Mouse (Mus musculus): ENCODE measurements around the gene Thumpd3. TPM values are rescaled to one million over a fixed set of nuclear protein-coding genes. Genes with fewer than 3 reads are reported as not detected.

The Thumpd3 gene
- total and polyA plus RNA-seq, 2 experiments from 2014 or later: 22.6 to 28.8 TPM

- no peak for DNase-seq (ENCODE audit: low spot score)
- 56% methylated on average over 3 of the region's 3 CpGs for WGBS
- no peak for ATAC-seq (ENCODE audit: insufficient read depth, low read depth)
- H3K27me3 ChIP-seq (ENCODE audit: control insufficient read depth, insufficient read depth, low read length): no peaks in the 10 kb centered on the region
- no peak overlapping the region for H3K4me2 ChIP-seq (ENCODE audit: low read depth, low read length)
- no peaks in the 10 kb centered on the region for H3K4me1 ChIP-seq (ENCODE audit: control insufficient read depth, insufficient read depth)
- H3K9ac ChIP-seq (replicated peaks; ENCODE audit: low read depth, low read length): no peak overlapping the region
- peaks cover 75% of the 10 kb centered on the region for H3K36me3 ChIP-seq (replicated peaks; ENCODE audit: control insufficient read depth, insufficient read depth, low read length)
- no peaks in the 10 kb centered on the region for H3K9me3 ChIP-seq (replicated peaks; ENCODE audit: control insufficient read depth, low read length)
- TF ChIP-seq EP300 (IDR thresholded peaks at IDR 0.05; ENCODE audit: low read depth) (no peak), CTCF (IDR thresholded peaks at IDR 0.05; ENCODE audit: low read depth) (no peak)
- no peak overlapping the region for H3K27ac ChIP-seq (ENCODE audit: low read depth)
- no peak overlapping the region for H3K4me3 ChIP-seq (ENCODE audit: low read depth, low read length)
Observed at GRCm38 (mm10) chr6:113062253-113062652, 16.2 kb downstream of the Thumpd3 start.

GRCm38 (mm10) chr6:113063363-113063762 is 17.3 kb downstream of the Thumpd3 start:
- H3K4me3 ChIP-seq (ENCODE audit: low read depth, low read length): no peak overlapping the region
- no peak overlapping the region for H3K27ac ChIP-seq (ENCODE audit: low read depth)
- ATAC-seq (ENCODE audit: insufficient read depth, low read depth): no peak
- H3K36me3 ChIP-seq (replicated peaks; ENCODE audit: control insufficient read depth, insufficient read depth, low read length): peaks cover 85% of the 10 kb centered on the region
- no peaks in the 10 kb centered on the region for H3K9me3 ChIP-seq (replicated peaks; ENCODE audit: control insufficient read depth, low read length)
- H3K27me3 ChIP-seq (ENCODE audit: control insufficient read depth, insufficient read depth, low read length): no peaks in the 10 kb centered on the region
- H3K4me1 ChIP-seq (ENCODE audit: control insufficient read depth, insufficient read depth): no peaks in the 10 kb centered on the region
- DNase-seq (ENCODE audit: low spot score): no peak
- H3K4me2 ChIP-seq (ENCODE audit: low read depth, low read length): no peak overlapping the region
- no peak for TF ChIP-seq CTCF (IDR thresholded peaks at IDR 0.05; ENCODE audit: low read depth)
- no peak for TF ChIP-seq EP300 (IDR thresholded peaks at IDR 0.05; ENCODE audit: low read depth)
- H3K9ac ChIP-seq (replicated peaks; ENCODE audit: low read depth, low read length): no peak overlapping the region
- WGBS: 81% methylated on average over 10 of the region's 10 CpGs

- Histone ChIP-seq H3K9ac (replicated peaks; ENCODE audit: low read depth, low read length) (no peak overlapping the region), H3K9me3 (replicated peaks; ENCODE audit: control insufficient read depth, low read length) (no peaks in the 10 kb centered on the region), H3K27ac (ENCODE audit: low read depth) (0 out of 2 replicates have a peak overlapping the region, but pooled peaks have one; percentile 0), H3K27me3 (ENCODE audit: control insufficient read depth, insufficient read depth, low read length) (no peaks in the 10 kb centered on the region), H3K4me3 (ENCODE audit: low read depth, low read length) (no peak overlapping the region), H3K4me2 (ENCODE audit: low read depth, low read length) (no peak overlapping the region), H3K4me1 (ENCODE audit: control insufficient read depth, insufficient read depth) (no peaks in the 10 kb centered on the region), H3K36me3 (replicated peaks; ENCODE audit: control insufficient read depth, insufficient read depth, low read length) (peaks cover 87% of the 10 kb centered on the region)
- no peak for TF ChIP-seq CTCF (IDR thresholded peaks at IDR 0.05; ENCODE audit: low read depth)
- TF ChIP-seq EP300 (IDR thresholded peaks at IDR 0.05; ENCODE audit: low read depth): no peak
- WGBS: 83% methylated on average over 3 of the region's 3 CpGs
- DNase-seq (ENCODE audit: low spot score): no peak
- no peak for ATAC-seq (ENCODE audit: insufficient read depth, low read depth)
Observed at GRCm38 (mm10) chr6:113065186-113065585, 19.2 kb downstream of the Thumpd3 start.

GRCm38 (mm10) chr6:113069154-113069553 is 23.1 kb downstream of the Thumpd3 start:
- Histone ChIP-seq H3K27me3 (ENCODE audit: control insufficient read depth, insufficient read depth, low read length) (no peaks in the 10 kb centered on the region), H3K4me1 (ENCODE audit: control insufficient read depth, insufficient read depth) (0 out of 2 replicates have a peak, but pooled peaks cover 9% of the 10 kb centered on the region), H3K9me3 (replicated peaks; ENCODE audit: control insufficient read depth, low read length) (no peaks in the 10 kb centered on the region), H3K4me3 (ENCODE audit: low read depth, low read length) (no peak overlapping the region), H3K27ac (ENCODE audit: low read depth) (no peak overlapping the region), H3K9ac (replicated peaks; ENCODE audit: low read depth, low read length) (no peak overlapping the region), H3K4me2 (ENCODE audit: low read depth, low read length) (no peak overlapping the region), H3K36me3 (replicated peaks; ENCODE audit: control insufficient read depth, insufficient read depth, low read length) (peaks cover 59% of the 10 kb centered on the region)
- ATAC-seq (ENCODE audit: insufficient read depth, low read depth) (no peak), DNase-seq (ENCODE audit: low spot score) (no peak)
- TF ChIP-seq CTCF (IDR thresholded peaks at IDR 0.05; ENCODE audit: low read depth) (no peak), EP300 (IDR thresholded peaks at IDR 0.05; ENCODE audit: low read depth) (no peak)
- WGBS: 91% methylated on average over 1 of the region's 1 CpGs

DNA sequence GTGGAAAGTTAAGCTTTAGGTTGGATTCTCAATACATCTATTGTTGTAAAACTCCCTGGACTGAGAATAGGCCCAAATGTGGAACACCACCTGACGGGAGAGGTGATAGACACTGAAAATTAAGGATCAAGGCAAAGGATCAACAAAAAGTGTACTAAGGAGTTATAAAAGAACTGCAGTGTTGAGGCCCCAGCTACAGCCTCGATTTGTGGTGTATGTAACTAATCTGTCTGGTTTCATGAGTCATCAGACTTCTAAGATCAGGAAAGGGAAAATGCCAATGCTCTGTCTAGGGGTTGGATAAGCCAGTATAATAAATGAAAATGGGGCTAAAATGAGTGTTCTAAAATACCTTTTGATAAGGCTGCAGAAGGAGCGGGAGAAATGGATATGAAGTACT is 29.2 kb downstream of the Thumpd3 start:
- 11% methylated on average over 3 of the region's 3 CpGs for WGBS

More for the DNA sequence above, 29.2 kb downstream of the Thumpd3 start:
- H3K4me3 ChIP-seq (ENCODE audit: low read depth, low read length): peak overlapping the region; percentile 78
- H3K27ac ChIP-seq (ENCODE audit: low read depth): peak overlapping the region; percentile 100
- peaks cover 7% of the 10 kb centered on the region; the same call in 1 of the 2 replicates for H3K36me3 ChIP-seq (replicated peaks; ENCODE audit: control insufficient read depth, insufficient read depth, low read length)
- peaks cover 22% of the 10 kb centered on the region; the same call in 1 of the 2 replicates for H3K4me1 ChIP-seq (ENCODE audit: control insufficient read depth, insufficient read depth)
- DNase-seq (ENCODE audit: low spot score): no peak
- no peaks in the 10 kb centered on the region for H3K9me3 ChIP-seq (replicated peaks; ENCODE audit: control insufficient read depth, low read length)
- peak overlapping the region; percentile 48 for H3K9ac ChIP-seq (replicated peaks; ENCODE audit: low read depth, low read length)
- peak overlapping the region; percentile 68 for H3K4me2 ChIP-seq (ENCODE audit: low read depth, low read length)
- TF ChIP-seq CTCF (IDR thresholded peaks at IDR 0.05; ENCODE audit: low read depth): no peak
- TF ChIP-seq EP300 (IDR thresholded peaks at IDR 0.05; ENCODE audit: low read depth): no peak
- no peaks in the 10 kb centered on the region for H3K27me3 ChIP-seq (ENCODE audit: control insufficient read depth, insufficient read depth, low read length)
- ATAC-seq (ENCODE audit: insufficient read depth, low read depth): no peak
